Mouse (Mus musculus) embryonic fibroblast, embryonic 13.5 days (primary cell): Measurements from ENCODE around the gene Gpatch1.

Experiments
- CTCF ChIP-seq: IDR thresholded peaks from 2 replicates; pipeline ENCODE4 v1.5.1; 2011; ENCODE audit warnings: mild to moderate bottlenecking, control low read depth, low read length, moderate library complexity, borderline replicate concordance; ENCODE audit not compliant: insufficient read depth
- POLR2A ChIP-seq: IDR thresholded peaks from 2 replicates; pipeline ENCODE4 v1.6.1; 2011; ENCODE audit warnings: low read depth, mild to moderate bottlenecking, control low read depth, low read length, moderate library complexity

DNA sequence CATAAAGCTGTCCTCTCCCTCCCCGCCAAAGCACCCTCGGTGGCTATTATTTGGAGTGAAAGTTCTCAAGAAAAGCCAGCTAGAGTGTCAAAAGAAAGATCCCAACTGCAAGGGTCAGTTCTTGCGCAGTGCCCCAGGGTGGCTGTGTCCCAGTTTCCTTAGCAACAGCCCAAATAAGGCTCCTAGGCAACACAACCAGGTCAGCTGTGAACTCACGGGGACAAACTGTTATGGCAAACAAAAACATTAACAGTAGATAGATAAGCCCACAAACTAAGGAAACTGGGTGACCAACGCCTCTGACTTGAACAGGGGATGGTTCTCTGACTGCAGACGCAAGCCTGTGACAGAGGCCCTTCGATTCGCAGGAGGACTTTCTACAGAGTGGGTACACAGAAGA is 18.6 kb downstream of the Gpatch1 start:
- TF ChIP-seq CTCF (no peak), POLR2A (no peak)
